Mouse (Mus musculus) cerebellum, adult 2 months (tissue): ENCODE measurements at regions not wholly inside any gene's neighbourhood (a gene's known extent, or its start where the extent isn't known, plus 50 kb on each side); places are given as distances from the start of the nearest gene placed in this dataset.

Experiments
- CTCF ChIP-seq: fragments of 200-500 bp; IDR thresholded peaks from 2 replicates; pipeline ENCODE4 v1.5.1; 2011; ENCODE audit warnings: low read depth, mild to moderate bottlenecking, control low read depth, low read length, moderate library complexity, borderline replicate concordance; ENCODE audit not compliant: insufficient read depth
- POLR2A ChIP-seq: fragments of 200-500 bp; IDR thresholded peaks from 2 replicates; pipeline ENCODE4 v1.6.1; 2011; ENCODE audit warnings: low read length, control low read depth, borderline replicate concordance; ENCODE audit not compliant: insufficient read depth

DNA sequence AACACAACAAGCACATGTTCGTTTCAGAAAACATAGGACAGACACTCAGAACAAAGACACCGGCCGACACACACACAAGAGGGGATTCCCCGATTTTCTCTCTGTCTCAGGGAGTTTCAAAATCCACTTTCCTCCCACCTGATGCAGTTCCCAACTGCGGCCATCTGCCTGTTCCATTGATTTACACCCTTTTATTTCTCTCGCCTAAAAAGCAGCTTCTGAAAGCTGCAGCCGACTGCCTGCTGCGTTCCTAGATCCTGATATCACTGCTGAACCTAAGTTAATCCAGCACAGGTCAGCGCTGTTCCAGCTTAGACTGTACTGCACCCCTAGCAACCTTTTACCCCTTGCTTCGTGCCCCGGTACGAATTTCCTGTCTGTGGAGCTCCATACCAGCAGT, 237.0 kb downstream of the Impad1 start:
- TF ChIP-seq POLR2A (no peak), CTCF (no peak)
